Mouse (Mus musculus) heart, embryonic 16.5 days (tissue): ENCODE results near the gene Ccdc150. TPM values are rescaled to one million over a fixed set of nuclear protein-coding genes. Genes with fewer than 3 reads are reported as not detected.

Source experiments
- ATAC-seq: fragments of 200-750 bp; cut with Nextera tagmentation; replicated peaks from 2 replicates; pipeline ENCODE4 v1.8.0; 2017; ENCODE audit warnings: moderate number of reproducible peaks; ENCODE audit not compliant: insufficient read depth, low FRiP score; ENCODE audit errors: extremely low read depth
- H3K27ac ChIP-seq: fragments of 300-500 bp; sonication (generic); 2 replicates; pipeline ENCODE4 v1.5.1; 2014; ENCODE audit warnings: mild to moderate bottlenecking, low read length, control low read depth, moderate library complexity
- H3K27me3 ChIP-seq: fragments of 300-500 bp; sonication (generic); 2 replicates; pipeline ENCODE4 v1.6.1; 2014; ENCODE audit warnings: low read length, mixed read lengths; ENCODE audit not compliant: control insufficient read depth, insufficient read depth
- H3K36me3 ChIP-seq: fragments of 300-500 bp; sonication (generic); 2 replicates; pipeline ENCODE4 v1.6.1; 2014; ENCODE audit not compliant: control insufficient read depth, insufficient read depth
- H3K4me1 ChIP-seq: fragments of 300-500 bp; sonication (generic); 2 replicates; pipeline ENCODE4 v1.6.1; 2014; ENCODE audit warnings: low read length, mixed read lengths; ENCODE audit not compliant: control insufficient read depth, insufficient read depth
- H3K4me2 ChIP-seq: fragments of 300-500 bp; sonication (generic); 2 replicates; pipeline ENCODE4 v1.6.1; 2014; ENCODE audit warnings: low read depth, mild to moderate bottlenecking, control low read depth, low read length
- H3K4me3 ChIP-seq: fragments of 300-500 bp; sonication (generic); 2 replicates; pipeline ENCODE4 v1.5.1; 2014; ENCODE audit warnings: mild to moderate bottlenecking, control low read depth, low read length
- H3K9ac ChIP-seq: fragments of 300-500 bp; sonication (generic); 2 replicates; pipeline ENCODE4 v1.6.1; 2014; ENCODE audit warnings: low read length, control low read depth
- H3K9me3 ChIP-seq: fragments of 300-500 bp; sonication (generic); replicated peaks from 2 replicates; pipeline ENCODE4 v1.6.1; 2016; ENCODE audit warnings: low read length; ENCODE audit not compliant: control insufficient read depth
- WGBS: fragments of 180-500 bp; shearing (Covaris S2); extraction: QIAGEN DNeasy Blood & Tissue Kit; methylation state at CpG from one replicate; pipeline ENCODE4 v1.1.7; 2014; 5-methylcytosine and 5-hydroxymethylcytosine counted together
- polyA plus RNA-seq: library from polyadenylated mRNA; unstranded; fragments of >200 nt; fragmentation: Nextera tagmentation; extraction: Ambion mirVana; gene quantifications from 2 replicates; pipeline ENCODE4 v1.2.1, GENCODE M21; 2015

The Ccdc150 gene
- 0.34 and 0.43 TPM in 2 replicates for polyA plus RNA-seq

- Histone ChIP-seq H3K9ac (peak within 1 kb of the TSS; percentile 75), H3K4me1 (peaks cover 3% of the 10 kb centered on the region; the same call in 1 of the 2 replicates), H3K9me3 (no peaks in the 10 kb centered on the region), H3K4me2 (peak within 1 kb of the TSS; percentile 87), H3K36me3 (no peaks in the 10 kb centered on the region), H3K27me3 (no peaks in the 10 kb centered on the region), H3K27ac (no peak within 1 kb of the TSS), H3K4me3 (peak within 1 kb of the TSS; percentile 67)
- 15% methylated on average over 33 of the region's 33 CpGs for WGBS
- ATAC-seq, result peak; percentile 100
Observed at GRCm38 (mm10) chr1:54250158-54250866, at the start of gene Ccdc150. TSS of gene Ccdc150 (plus strand) at chr1:54250683.

GRCm38 (mm10) chr1:54220273-54220672 is 30.2 kb upstream of the Ccdc150 start:
- Histone ChIP-seq H3K4me2 (no peak overlapping the region), H3K4me1 (no peaks in the 10 kb centered on the region), H3K9me3 (no peaks in the 10 kb centered on the region), H3K36me3 (no peaks in the 10 kb centered on the region), H3K27me3 (no peaks in the 10 kb centered on the region), H3K27ac (no peak overlapping the region), H3K9ac (no peak overlapping the region), H3K4me3 (no peak overlapping the region)
- 92% methylated on average over 3 of the region's 3 CpGs for WGBS
- ATAC-seq, result no peak

DNA sequence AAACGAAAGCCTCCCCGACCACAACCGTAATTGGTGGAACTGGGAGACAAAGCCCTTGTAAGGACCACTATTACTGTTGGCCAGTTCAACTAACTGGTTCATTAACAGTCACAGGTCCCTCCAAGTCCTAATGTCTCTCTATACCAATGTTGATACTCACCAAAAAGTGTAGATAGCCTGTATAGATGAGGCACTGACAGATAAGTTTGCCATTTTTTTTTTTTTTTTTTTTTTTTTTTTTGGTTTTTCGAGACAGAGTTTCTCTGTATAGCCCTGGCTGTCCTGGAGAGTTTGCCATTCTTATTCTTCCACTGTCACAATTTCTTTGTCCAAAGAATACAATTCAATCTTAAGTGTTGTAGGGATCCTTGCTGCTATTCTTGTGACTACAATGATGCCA is 7.8 kb upstream of the Ccdc150 start:
- H3K36me3 ChIP-seq, result no peaks in the 10 kb centered on the region
- H3K27ac ChIP-seq, result no peak overlapping the region
- ATAC-seq, result no peak
- H3K9ac ChIP-seq, result no peak overlapping the region
- no peaks in the 10 kb centered on the region for H3K27me3 ChIP-seq
- H3K4me2 ChIP-seq, result no peak overlapping the region
- 89% methylated on average over 4 of the region's 4 CpGs for WGBS
- H3K9me3 ChIP-seq, result no peaks in the 10 kb centered on the region
- H3K4me1 ChIP-seq, result no peaks in the 10 kb centered on the region
- no peak overlapping the region for H3K4me3 ChIP-seq

DNA sequence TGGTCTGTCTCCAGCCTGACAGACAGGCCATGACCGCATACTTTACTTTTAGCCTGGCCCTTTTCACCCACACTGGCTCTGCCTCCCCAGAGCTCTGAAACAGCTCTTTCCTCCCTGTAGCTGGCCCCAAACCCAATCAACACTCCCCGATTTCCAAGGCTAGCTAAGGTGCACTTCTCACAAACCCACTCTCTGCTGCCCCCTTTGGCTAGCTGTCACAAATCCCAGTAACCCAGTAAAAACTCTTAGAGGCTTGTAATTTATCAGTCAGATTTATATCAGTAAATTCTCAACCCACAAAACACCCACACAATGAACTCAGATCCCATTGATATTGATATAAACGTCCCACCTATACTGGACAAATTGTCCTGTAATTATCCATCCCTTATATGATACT is 25.1 kb downstream of the Ccdc150 start:
- Histone ChIP-seq H3K27ac (no peak overlapping the region), H3K4me2 (no peak overlapping the region), H3K9ac (no peak overlapping the region), H3K27me3 (no peaks in the 10 kb centered on the region), H3K4me3 (no peak overlapping the region), H3K36me3 (no peaks in the 10 kb centered on the region), H3K4me1 (no peaks in the 10 kb centered on the region), H3K9me3 (no peaks in the 10 kb centered on the region)
- no peak for ATAC-seq
- WGBS, result 55% methylated on average over 3 of the region's 3 CpGs

DNA sequence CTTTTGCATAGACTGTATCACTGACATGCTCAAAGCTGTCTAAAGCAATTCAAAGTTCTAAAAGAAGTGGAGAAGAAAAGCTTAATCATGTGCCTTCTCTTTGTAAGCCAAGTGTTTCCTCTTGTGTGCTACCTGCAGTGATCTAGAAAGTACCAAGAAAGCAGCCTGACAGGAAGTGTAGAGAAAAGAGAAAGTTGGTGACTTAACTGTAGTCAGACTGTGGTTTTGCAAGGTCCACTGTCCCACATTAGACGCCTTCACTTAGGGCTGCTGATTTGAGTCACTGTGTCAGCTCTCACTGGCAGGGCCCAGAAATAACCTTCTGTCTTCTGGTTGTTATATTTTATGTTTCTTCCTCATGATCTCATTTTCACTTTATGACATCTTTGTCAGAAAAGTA is 29.1 kb downstream of the Ccdc150 start:
- Histone ChIP-seq H3K4me2 (no peak overlapping the region), H3K9ac (no peak overlapping the region)
- ATAC-seq, result no peak

GRCm38 (mm10) chr1:54280651-54281050 is 30.2 kb downstream of the Ccdc150 start:
- no peaks in the 10 kb centered on the region for H3K4me1 ChIP-seq
- no peak overlapping the region for H3K4me3 ChIP-seq
- 82% methylated on average over 3 of the region's 3 CpGs for WGBS
- no peak overlapping the region for H3K27ac ChIP-seq
- no peak overlapping the region for H3K9ac ChIP-seq
- H3K9me3 ChIP-seq, result no peaks in the 10 kb centered on the region
- H3K4me2 ChIP-seq, result no peak overlapping the region
- ATAC-seq, result no peak
- H3K36me3 ChIP-seq, result no peaks in the 10 kb centered on the region
- no peaks in the 10 kb centered on the region for H3K27me3 ChIP-seq

More for the DNA sequence above, 29.1 kb downstream of the Ccdc150 start:
- no peaks in the 10 kb centered on the region for H3K9me3 ChIP-seq
- WGBS, result 78% methylated on average over 1 of the region's 1 CpGs
- H3K36me3 ChIP-seq, result no peaks in the 10 kb centered on the region
- H3K27me3 ChIP-seq, result no peaks in the 10 kb centered on the region
- H3K4me3 ChIP-seq, result no peak overlapping the region
- H3K4me1 ChIP-seq, result no peaks in the 10 kb centered on the region
- H3K27ac ChIP-seq, result no peak overlapping the region

DNA sequence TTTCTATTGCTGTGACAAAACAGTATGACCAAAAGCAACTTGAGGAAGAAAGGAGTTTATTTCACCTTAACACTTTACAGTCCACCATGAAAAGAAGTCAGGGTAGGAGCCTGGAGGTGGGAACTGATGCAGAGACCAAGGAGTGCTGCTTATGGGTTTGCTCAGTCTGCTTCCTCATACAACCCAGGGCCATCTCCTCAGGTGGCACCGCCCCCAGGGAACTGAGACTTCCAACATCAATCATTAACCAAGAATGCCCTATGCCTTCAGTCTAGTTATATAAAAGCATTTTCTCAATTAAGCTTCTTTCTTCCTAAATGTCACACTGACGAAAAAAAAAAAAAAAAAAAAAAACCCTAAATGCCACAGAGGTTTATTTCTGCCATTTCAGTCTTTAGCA is 55.9 kb downstream of the Ccdc150 start:
- no peak overlapping the region for H3K27ac ChIP-seq
- no peaks in the 10 kb centered on the region for H3K36me3 ChIP-seq
- H3K27me3 ChIP-seq, result no peaks in the 10 kb centered on the region
- no peak overlapping the region for H3K4me3 ChIP-seq
- 67% methylated on average over 2 of the region's 2 CpGs for WGBS
- H3K9me3 ChIP-seq, result no peaks in the 10 kb centered on the region
- H3K4me2 ChIP-seq, result no peak overlapping the region
- no peaks in the 10 kb centered on the region for H3K4me1 ChIP-seq
- ATAC-seq, result no peak
- no peak overlapping the region for H3K9ac ChIP-seq

DNA sequence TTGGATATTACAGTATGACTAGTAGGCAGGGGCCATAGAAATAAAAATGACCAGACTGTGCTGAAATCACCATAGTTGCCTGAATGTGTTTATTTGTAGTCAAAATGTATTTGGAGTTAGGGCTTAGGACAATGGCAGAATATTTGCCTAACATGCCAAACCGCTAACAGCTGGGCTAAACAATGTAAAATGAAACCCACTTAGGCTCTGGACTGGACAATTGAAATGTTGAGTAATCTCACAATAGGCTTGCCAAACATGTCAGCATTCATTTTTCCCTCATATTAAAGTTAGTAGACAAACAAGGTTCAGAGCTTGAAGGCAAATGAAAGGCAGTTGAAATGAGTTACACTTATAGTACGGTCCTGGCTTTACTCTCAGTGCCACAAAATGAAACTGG is 76.2 kb downstream of the Ccdc150 start:
- H3K36me3 ChIP-seq, result no peaks in the 10 kb centered on the region
- no peak overlapping the region for H3K9ac ChIP-seq
- H3K4me2 ChIP-seq, result no peak overlapping the region
- 92% methylated on average over 2 of the region's 2 CpGs for WGBS
- no peaks in the 10 kb centered on the region for H3K27me3 ChIP-seq
- no peak for ATAC-seq
- H3K4me3 ChIP-seq, result no peak overlapping the region
- H3K27ac ChIP-seq, result no peak overlapping the region
- no peaks in the 10 kb centered on the region for H3K4me1 ChIP-seq
- H3K9me3 ChIP-seq, result peaks cover 17% of the 10 kb centered on the region

GRCm38 (mm10) chr1:54327876-54328545 is 77.5 kb downstream of the Ccdc150 start:
- no peaks in the 10 kb centered on the region for H3K36me3 ChIP-seq

More at GRCm38 (mm10) chr1:54327876-54328545, 77.5 kb downstream of the Ccdc150 start:
- Histone ChIP-seq H3K9me3 (peaks cover 17% of the 10 kb centered on the region), H3K27me3 (no peaks in the 10 kb centered on the region), H3K9ac (no peak overlapping the region), H3K4me1 (no peaks in the 10 kb centered on the region), H3K27ac (no peak overlapping the region), H3K4me2 (no peak overlapping the region), H3K4me3 (no peak overlapping the region)
- WGBS, result 75% methylated on average over 6 of the region's 6 CpGs
- no peak for ATAC-seq
